Mouse (Mus musculus) spleen, postnatal 10 days (tissue): ENCODE data around the gene Btbd10.

Experiments used
- DNase-seq, 2 experiments: peaks; one replicate each; pipeline ENCODE4 v3.0.0; 2021 to 2022; ENCODE audit warnings: low spot score in 2 of 2

Btbd10 gene

GRCm38 (mm10) chr7:113368746-113369619, at the start of gene Btbd10:
TSS of gene Btbd10 (minus strand) at chr7:113369392.
- DNase-seq = peak; percentile 97 to 99

- DNase-seq = no peak
Observed at GRCm38 (mm10) chr7:113416536-113416935, 47.3 kb upstream of the Btbd10 start.

GRCm38 (mm10) chr7:113415256-113415655, 46.1 kb upstream of the Btbd10 start:
- DNase-seq = no peak

GRCm38 (mm10) chr7:113408712-113409111, 39.5 kb upstream of the Btbd10 start:
- DNase-seq = no peak

- DNase-seq = no peak
Observed at GRCm38 (mm10) chr7:113398083-113398482, 28.9 kb upstream of the Btbd10 start.

GRCm38 (mm10) chr7:113396661-113397060, 27.5 kb upstream of the Btbd10 start:
- DNase-seq = no peak

- no peak for DNase-seq
Observed at GRCm38 (mm10) chr7:113391619-113392018, 22.4 kb upstream of the Btbd10 start.

GRCm38 (mm10) chr7:113388470-113388869, 19.3 kb upstream of the Btbd10 start, which contains the start of gene Pth:
TSS of gene Pth (minus strand) at chr7:113388570.
- DNase-seq = no peak

- peak; percentile 28 to 80 for DNase-seq
Observed at GRCm38 (mm10) chr7:113377875-113378658, 8.9 kb upstream of the Btbd10 start.

GRCm38 (mm10) chr7:113372682-113373081, 3.5 kb upstream of the Btbd10 start:
- no peak for DNase-seq

GRCm38 (mm10) chr7:113369620-113370340, 588 bp upstream of the Btbd10 start:
- DNase-seq = peak in 1 of 2 experiments; percentile 88

- DNase-seq = no peak
Observed at GRCm38 (mm10) chr7:113367440-113367839, 1.8 kb downstream of the Btbd10 start.

- DNase-seq = no peak
Observed at GRCm38 (mm10) chr7:113349089-113349488, 20.1 kb downstream of the Btbd10 start.

GRCm38 (mm10) chr7:113347694-113348093, 21.5 kb downstream of the Btbd10 start:
- no peak for DNase-seq

GRCm38 (mm10) chr7:113347271-113347670, 21.9 kb downstream of the Btbd10 start:
- DNase-seq = no peak

- no peak for DNase-seq
Observed at GRCm38 (mm10) chr7:113335250-113335649, 33.9 kb downstream of the Btbd10 start.

- no peak for DNase-seq
Observed at GRCm38 (mm10) chr7:113334036-113334435, 35.2 kb downstream of the Btbd10 start.

- DNase-seq = no peak
Observed at GRCm38 (mm10) chr7:113320128-113320527, 49.1 kb downstream of the Btbd10 start.

GRCm38 (mm10) chr7:113311784-113312183, 57.4 kb downstream of the Btbd10 start:
- peak; percentile 47 to 75 for DNase-seq

GRCm38 (mm10) chr7:113310136-113310535, 59.1 kb downstream of the Btbd10 start:
- no peak for DNase-seq

GRCm38 (mm10) chr7:113297813-113298212, 71.4 kb downstream of the Btbd10 start:
- no peak for DNase-seq
